Mouse (Mus musculus) hindbrain, postnatal 0 days (tissue): ENCODE results near the gene Olfr222. TPM values are rescaled to one million over a fixed set of nuclear protein-coding genes. Genes with fewer than 3 reads are reported as not detected.

Source experiments
- ATAC-seq: fragments of 200-750 bp; cut with Nextera tagmentation; 2 replicates; pipeline ENCODE4 v1.8.0; 2017; ENCODE audit warnings: mild to moderate bottlenecking, moderate TSS enrichment, moderate library complexity
- DNase-seq: peaks from one replicate; pipeline ENCODE4 v3.0.0-alpha.2; 2015; ENCODE audit warnings: low spot score
- H3K27ac ChIP-seq: fragments of 300-500 bp; sonication (generic); 2 replicates; pipeline ENCODE4 v1.5.1; 2014; ENCODE audit warnings: mild to moderate bottlenecking
- H3K27me3 ChIP-seq: fragments of 300-500 bp; sonication (generic); 2 replicates; pipeline ENCODE4 v1.6.1; 2014; ENCODE audit warnings: low read length, mixed read lengths; ENCODE audit not compliant: insufficient read depth
- H3K36me3 ChIP-seq: fragments of 300-500 bp; sonication (generic); 2 replicates; pipeline ENCODE4 v1.6.1; 2014; ENCODE audit warnings: low read length, mixed read lengths; ENCODE audit not compliant: insufficient read depth
- H3K4me1 ChIP-seq: fragments of 300-500 bp; sonication (generic); 2 replicates; pipeline ENCODE4 v1.6.1; 2014; ENCODE audit warnings: antibody characterized with exemption, low read length, mixed read lengths; ENCODE audit not compliant: insufficient read depth
- H3K4me2 ChIP-seq: fragments of 300-500 bp; sonication (generic); 2 replicates; pipeline ENCODE4 v1.6.1; 2014; ENCODE audit warnings: low read depth, mild to moderate bottlenecking, low read length, moderate library complexity, mixed read lengths
- H3K4me3 ChIP-seq: fragments of 300-500 bp; sonication (generic); 2 replicates; pipeline ENCODE4 v1.5.1; 2014; ENCODE audit warnings: low read length
- H3K9ac ChIP-seq: fragments of 300-500 bp; sonication (generic); replicated peaks from 2 replicates; pipeline ENCODE4 v1.6.1; 2014; ENCODE audit warnings: mild to moderate bottlenecking, low read length, moderate library complexity, mixed read lengths
- H3K9me3 ChIP-seq: fragments of 300-500 bp; sonication (generic); 2 replicates; pipeline ENCODE4 v1.6.1; 2016; ENCODE audit warnings: low read length, mixed read lengths
- CTCF ChIP-seq: IDR thresholded peaks from 2 replicates; pipeline ENCODE4 v1.5.1; 2016; ENCODE audit warnings: antibody characterized with exemption, control low read depth, low read depth
- WGBS: fragments of 180-500 bp; shearing (Covaris S2); extraction: QIAGEN DNeasy Blood & Tissue Kit; methylation state at CpG from one replicate; pipeline ENCODE4 v1.1.7; 2014; 5-methylcytosine and 5-hydroxymethylcytosine counted together
- polyA plus RNA-seq: library from polyadenylated mRNA; unstranded; fragments of >200 nt; fragmentation: Nextera tagmentation; extraction: Ambion mirVana; gene quantifications from 2 replicates; pipeline ENCODE4 v1.2.1, GENCODE M21; 2015
- total RNA-seq: library from RNA; depleted of rRNA; stranded (reverse); fragments of >200 nt; gene quantifications from 2 replicates; pipeline ENCODE4 v1.2.3, GENCODE M21; 2014; rRNA removed

The Olfr222 gene
- total and polyA plus RNA-seq, 2 experiments from 2014 or later, result not detected

- TF ChIP-seq CTCF, result no peak
- WGBS, result 76% methylated on average over 5 of the region's 5 CpGs
- Histone ChIP-seq H3K27ac (peak overlapping the region; percentile 62; the same call in 1 of the 2 replicates), H3K4me2 (no peak overlapping the region), H3K9ac (no peak overlapping the region), H3K36me3 (no peaks in the 10 kb centered on the region), H3K9me3 (no peaks in the 10 kb centered on the region), H3K4me3 (no peak overlapping the region), H3K4me1 (no peaks in the 10 kb centered on the region), H3K27me3 (no peaks in the 10 kb centered on the region)
- DNase-seq, result no peak
- no peak for ATAC-seq
Measured at GRCm38 (mm10) chr11:59531562-59531961, 44.5 kb downstream of the Olfr222 start.

GRCm38 (mm10) chr11:59530870-59531535, 45.0 kb downstream of the Olfr222 start:
- peak; percentile 9; the same call in 1 of the 2 replicates for TF ChIP-seq CTCF
- Histone ChIP-seq H3K4me3 (no peak overlapping the region), H3K4me2 (no peak overlapping the region), H3K36me3 (no peaks in the 10 kb centered on the region), H3K9me3 (no peaks in the 10 kb centered on the region), H3K27ac (peak overlapping the region; percentile 62), H3K27me3 (no peaks in the 10 kb centered on the region), H3K9ac (no peak overlapping the region), H3K4me1 (no peaks in the 10 kb centered on the region)
- peak; percentile 86 for ATAC-seq
- peak; percentile 67 for DNase-seq
- 47% methylated on average over 6 of the region's 6 CpGs for whole genome bisulfite sequencing

- Histone ChIP-seq H3K4me3 (no peak overlapping the region), H3K27me3 (no peaks in the 10 kb centered on the region), H3K4me2 (no peak overlapping the region), H3K27ac (peak overlapping the region; percentile 62; the same call in 1 of the 2 replicates), H3K36me3 (no peaks in the 10 kb centered on the region), H3K9me3 (no peaks in the 10 kb centered on the region), H3K4me1 (no peaks in the 10 kb centered on the region), H3K9ac (no peak overlapping the region)
- TF ChIP-seq CTCF, result no peak
- ATAC-seq (no peak), DNase-seq (no peak)
- 58% methylated on average over 5 of the region's 5 CpGs for WGBS
Measured at GRCm38 (mm10) chr11:59530221-59530620, 45.8 kb downstream of the Olfr222 start.

GRCm38 (mm10) chr11:59526472-59527080, 49.5 kb downstream of the Olfr222 start, which contains the start of gene Zkscan17:
Gene Zkscan17, minus strand, starts transcription at chr11:59526751.
- Histone ChIP-seq H3K9me3 (no peaks in the 10 kb centered on the region), H3K36me3 (no peaks in the 10 kb centered on the region), H3K4me2 (no peak within 1 kb of the TSS), H3K27ac (no peak within 1 kb of the TSS), H3K9ac (no peak within 1 kb of the TSS), H3K4me3 (no peak within 1 kb of the TSS), H3K27me3 (no peaks in the 10 kb centered on the region), H3K4me1 (no peaks in the 10 kb centered on the region)
- 57% methylated on average over 8 of the region's 8 CpGs for WGBS
- ATAC-seq (no peak), DNase-seq (peak; percentile 49)
- TF ChIP-seq CTCF, result peak; percentile 51

- TF ChIP-seq CTCF, result peak; percentile 94
- no peaks in the 10 kb centered on the region for H3K27me3 ChIP-seq
- H3K9ac ChIP-seq, result no peak overlapping the region
- no peak overlapping the region for H3K27ac ChIP-seq
- H3K9me3 ChIP-seq, result no peaks in the 10 kb centered on the region
- no peak overlapping the region for H3K4me2 ChIP-seq
- WGBS, result 6% methylated on average over 10 of the region's 10 CpGs
- ATAC-seq, result peak; percentile 82
- peak; percentile 95 for DNase-seq
- no peak overlapping the region for H3K4me3 ChIP-seq
- no peaks in the 10 kb centered on the region for H3K36me3 ChIP-seq
- H3K4me1 ChIP-seq, result no peaks in the 10 kb centered on the region
Measured at GRCm38 (mm10) chr11:59525237-59525636, 50.8 kb downstream of the Olfr222 start.

- DNase-seq (no peak), ATAC-seq (no peak)
- no peak overlapping the region for H3K27ac ChIP-seq
- no peaks in the 10 kb centered on the region for H3K4me1 ChIP-seq
- no peak overlapping the region for H3K4me3 ChIP-seq
- no peaks in the 10 kb centered on the region for H3K9me3 ChIP-seq
- H3K9ac ChIP-seq, result no peak overlapping the region
- no peaks in the 10 kb centered on the region for H3K36me3 ChIP-seq
- no peaks in the 10 kb centered on the region for H3K27me3 ChIP-seq
- peak; percentile 24 for TF ChIP-seq CTCF
- H3K4me2 ChIP-seq, result no peak overlapping the region
- WGBS, result 95% methylated on average over 2 of the region's 2 CpGs
Measured at GRCm38 (mm10) chr11:59524150-59524549, 51.9 kb downstream of the Olfr222 start.

Other genes with a start within 250 kb of the Olfr222 start
- gene Prss38, start 200.6 kb downstream of the Olfr222 start, total RNA-seq, result not detected in 2 replicates
- gene Prss38, start 200.6 kb downstream of the Olfr222 start, polyA plus RNA-seq, result not detected in 2 replicates
- gene Jmjd4, start 126.2 kb downstream of the Olfr222 start, total RNA-seq, result 35.5 and 37.5 TPM in 2 replicates
- 21.2 and 22.9 TPM in 2 replicates for gene Jmjd4, start 126.2 kb downstream of the Olfr222 start, polyA plus RNA-seq
- gene Snap47, start 125.0 kb downstream of the Olfr222 start, total RNA-seq, result 406 and 413 TPM in 2 replicates
- gene Snap47, start 125.0 kb downstream of the Olfr222 start, polyA plus RNA-seq, result 512 and 537 TPM in 2 replicates
- gene Zfp867, start 103.8 kb downstream of the Olfr222 start, total RNA-seq, result 6.6 and 7.3 TPM in 2 replicates
- 6.1 and 6.9 TPM in 2 replicates for gene Zfp867, start 103.8 kb downstream of the Olfr222 start, polyA plus RNA-seq
- 21.1 and 27.2 TPM in 2 replicates for gene Zkscan17, start 49.5 kb downstream of the Olfr222 start, total RNA-seq
- gene Zkscan17, start 49.5 kb downstream of the Olfr222 start, polyA plus RNA-seq, result 14.3 and 15.1 TPM in 2 replicates
- 0.29 and 0.31 TPM in 2 replicates for gene Nlrp3, start 34.7 kb downstream of the Olfr222 start, total RNA-seq
- gene Nlrp3, start 34.7 kb downstream of the Olfr222 start, polyA plus RNA-seq, result 0.13 and 0.23 TPM in 2 replicates
- not detected in 2 replicates for gene Olfr223, start 17.1 kb upstream of the Olfr222 start, total RNA-seq
- not detected in 2 replicates for gene Olfr223, start 17.1 kb upstream of the Olfr222 start, polyA plus RNA-seq
- 149 and 178 TPM in 2 replicates for gene Mprip, start 85.1 kb upstream of the Olfr222 start, total RNA-seq
- gene Mprip, start 85.1 kb upstream of the Olfr222 start, polyA plus RNA-seq, result 54.7 and 57.8 TPM in 2 replicates
- 10.9 and 16.0 TPM in 2 replicates for gene Pld6, start 211.4 kb upstream of the Olfr222 start, total RNA-seq
- 21.5 and 24.6 TPM in 2 replicates for gene Pld6, start 211.4 kb upstream of the Olfr222 start, polyA plus RNA-seq
- 42.8 and 43.5 TPM in 2 replicates for gene Flcn, start 233.8 kb upstream of the Olfr222 start, total RNA-seq
- 28.4 and 28.8 TPM in 2 replicates for gene Flcn, start 233.8 kb upstream of the Olfr222 start, polyA plus RNA-seq